Mouse (Mus musculus) liver, adult 2 months (tissue): ENCODE measurements around the gene Borcs7. TPM values are rescaled to one million over a fixed set of nuclear protein-coding genes. Genes with fewer than 3 reads are reported as not detected.
"Not testable (repeated sequence)": the region's sequence is repeated elsewhere in the genome, so short reads cannot be mapped to it uniquely, and the experiment has no call there.

Source experiments
- DNase-seq: peaks from one replicate; pipeline ENCODE4 v3.0.0-alpha.2; 2011; ENCODE audit warnings: low read depth, low spot score; ENCODE audit errors: extremely low read depth
- H3K27ac ChIP-seq: fragments of 200-500 bp; replicated peaks from 2 replicates; pipeline ENCODE4 v1.5.1; 2012; ENCODE audit warnings: low read depth, mild to moderate bottlenecking, control low read depth, inconsistent platforms, low read length; ENCODE audit not compliant: insufficient read depth
- H3K27me3 ChIP-seq: fragments of 200-500 bp; 2 replicates; pipeline ENCODE4 v1.6.1; 2012; ENCODE audit warnings: mild to moderate bottlenecking, moderate library complexity, low read length, inconsistent platforms; ENCODE audit not compliant: control insufficient read depth, insufficient read depth
- H3K36me3 ChIP-seq: fragments of 200-500 bp; 2 replicates; pipeline ENCODE4 v1.6.1; 2012; ENCODE audit warnings: low read length, inconsistent platforms; ENCODE audit not compliant: control insufficient read depth, insufficient read depth
- H3K4me1 ChIP-seq: fragments of 200-500 bp; 2 replicates; pipeline ENCODE4 v1.6.1; 2011; ENCODE audit warnings: low read length; ENCODE audit not compliant: control insufficient read depth, insufficient read depth
- H3K4me3 ChIP-seq: fragments of 200-500 bp; 2 replicates; pipeline ENCODE4 v1.5.1; 2011; ENCODE audit warnings: low read depth, mild to moderate bottlenecking, control low read depth, low read length, moderate library complexity; ENCODE audit not compliant: insufficient read depth
- H3K79me2 ChIP-seq: fragments of 200-500 bp; 2 replicates; pipeline ENCODE4 v1.6.1; 2012; ENCODE audit warnings: inconsistent platforms, mild to moderate bottlenecking, low read length, moderate library complexity; ENCODE audit not compliant: control insufficient read depth, insufficient read depth
- H3K9ac ChIP-seq: fragments of 200-500 bp; 2 replicates; pipeline ENCODE4 v1.6.1; 2012; ENCODE audit warnings: low read depth, mild to moderate bottlenecking, control low read depth, inconsistent platforms, low read length
- CTCF ChIP-seq: fragments of 200-500 bp; IDR thresholded peaks from 2 replicates; pipeline ENCODE4 v1.5.1; 2011; ENCODE audit warnings: low read depth, low read length, control low read depth
- POLR2A ChIP-seq: fragments of 200-500 bp; IDR thresholded peaks from 2 replicates; pipeline ENCODE4 v1.6.1; 2011; ENCODE audit warnings: low read length, control low read depth; ENCODE audit not compliant: insufficient read depth; ENCODE audit errors: extremely low read depth
- WGBS: fragments of 180-500 bp; shearing (Covaris S2); methylation state at CpG from one replicate; pipeline ENCODE4 v1.1.7; 2018; 5-methylcytosine and 5-hydroxymethylcytosine counted together
- polyA plus RNA-seq: library from polyadenylated mRNA; depleted of rRNA; stranded (reverse); fragments of >200 nt; gene quantifications from 2 replicates; pipeline ENCODE4 v1.2.3, GENCODE M21; 2012
- total RNA-seq: library from RNA; depleted of rRNA; stranded (reverse); fragments of >200 nt; gene quantifications from 2 replicates; pipeline ENCODE4 v1.2.3, GENCODE M21; 2014

Gene Borcs7
- total and polyA plus RNA-seq, 2 experiments = 2.9 to 4.8 TPM

DNA sequence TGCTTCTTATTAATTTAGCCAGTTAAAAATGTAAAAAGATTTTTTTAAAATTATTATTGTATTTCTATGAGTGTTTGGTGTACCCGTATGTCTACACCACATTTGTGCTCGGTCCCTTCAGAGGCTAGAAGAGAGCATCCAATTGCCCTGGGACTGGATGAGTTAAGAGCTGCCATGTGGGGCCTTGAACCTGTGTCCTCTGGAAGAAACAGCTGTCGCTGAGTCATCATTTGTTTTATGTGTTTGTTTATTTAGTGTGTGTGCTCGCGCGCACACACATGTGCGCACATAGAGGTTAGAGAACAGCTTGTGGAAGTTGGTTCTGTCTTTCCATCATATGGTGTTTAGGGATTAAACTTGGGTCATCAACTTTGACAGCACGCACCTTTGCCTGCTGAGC lies 36.4 kb downstream of the Borcs7 start:
- no peak overlapping the region for H3K4me3 ChIP-seq
- no peak for TF ChIP-seq POLR2A
- no peak overlapping the region for H3K9ac ChIP-seq
- no peaks in the 10 kb centered on the region for H3K79me2 ChIP-seq
- peak overlapping the region; percentile 40 for H3K27ac ChIP-seq
- DNase-seq = peak; percentile 59
- peaks cover 9% of the 10 kb centered on the region for H3K4me1 ChIP-seq
- 93% methylated on average over 8 of the region's 8 CpGs for WGBS
- H3K36me3 ChIP-seq = peaks cover 23% of the 10 kb centered on the region
- no peaks in the 10 kb centered on the region for H3K27me3 ChIP-seq

DNA sequence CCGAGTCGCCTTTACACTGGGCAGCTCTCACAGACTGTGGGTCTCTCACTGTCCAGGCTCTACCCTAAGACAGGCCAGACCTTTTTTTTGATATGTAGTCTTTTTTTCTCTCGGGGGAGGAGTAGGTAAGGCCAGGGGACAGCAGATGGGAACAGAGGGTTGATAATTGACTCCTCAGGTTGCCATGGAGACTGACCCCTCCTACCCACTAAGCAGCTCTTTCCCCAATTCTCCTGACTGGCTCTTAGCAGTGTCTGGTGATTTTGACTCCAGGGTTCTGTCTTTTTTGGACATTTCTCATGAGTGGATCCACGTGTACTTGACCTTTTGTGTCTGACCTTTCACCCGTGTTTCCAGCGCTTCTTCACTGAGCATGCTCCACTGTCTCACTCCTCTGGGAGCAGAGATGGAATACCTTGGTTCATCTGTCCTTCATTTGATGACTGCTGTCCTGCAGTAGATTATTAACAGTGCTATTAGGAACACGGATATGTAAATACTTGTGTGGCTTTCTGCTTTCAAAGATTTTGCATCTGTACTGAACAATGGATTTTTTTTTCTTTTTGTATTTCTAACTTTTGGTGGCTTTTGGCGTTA lies 37.5 kb downstream of the Borcs7 start:
- no peak for TF ChIP-seq POLR2A
- TF ChIP-seq CTCF = no peak
- H3K27ac ChIP-seq = peak overlapping the region; percentile 87
- peak; percentile 99 for DNase-seq

DNA sequence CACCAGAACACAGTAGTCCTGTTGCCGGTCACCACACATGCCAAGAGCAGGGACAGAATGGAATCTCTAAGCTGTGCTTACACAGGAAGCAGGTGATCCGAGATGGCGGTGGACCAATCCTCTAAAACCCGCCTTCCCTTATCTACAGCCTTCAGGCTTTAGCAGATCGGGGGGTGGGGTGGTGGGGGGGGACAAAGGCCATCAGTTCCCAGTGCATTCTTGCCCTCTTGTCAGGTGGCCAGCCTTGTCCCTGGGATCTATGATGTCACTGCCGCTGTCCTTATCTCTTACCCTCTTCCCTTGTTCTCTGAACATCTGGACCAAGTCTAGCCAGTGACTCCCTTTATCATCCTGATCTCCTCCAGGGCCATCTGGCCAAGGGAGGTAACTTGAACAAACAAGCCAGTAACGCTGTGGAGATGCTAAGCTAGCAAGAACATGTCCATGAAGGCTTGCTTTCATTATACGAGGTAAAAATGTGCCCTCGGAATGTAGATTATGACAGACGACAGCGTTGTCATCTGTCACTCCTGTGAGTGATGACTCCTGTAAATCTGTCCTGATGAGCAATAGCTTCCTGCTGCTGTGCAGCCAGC lies 38.3 kb downstream of the Borcs7 start:
- Histone ChIP-seq H3K4me1 (peaks cover 9% of the 10 kb centered on the region), H3K27ac (peak overlapping the region; percentile 87), H3K36me3 (peaks cover 17% of the 10 kb centered on the region), H3K79me2 (no peaks in the 10 kb centered on the region), H3K9ac (peak overlapping the region; percentile 49; the same call in 1 of the 2 replicates), H3K4me3 (no peak overlapping the region), H3K27me3 (no peaks in the 10 kb centered on the region)
- 28% methylated on average over 11 of the region's 11 CpGs for WGBS
- DNase-seq = peak; percentile 97
- TF ChIP-seq POLR2A = no peak
- TF ChIP-seq CTCF = no peak

More for the DNA sequence above, 37.5 kb downstream of the Borcs7 start:
- no peaks in the 10 kb centered on the region for H3K79me2 ChIP-seq
- no peaks in the 10 kb centered on the region for H3K27me3 ChIP-seq
- H3K36me3 ChIP-seq = peaks cover 21% of the 10 kb centered on the region
- 38% methylated on average over 8 of the region's 8 CpGs for WGBS
- no peak overlapping the region for H3K4me3 ChIP-seq
- peak overlapping the region; percentile 49; the same call in 1 of the 2 replicates for H3K9ac ChIP-seq
- H3K4me1 ChIP-seq = peaks cover 9% of the 10 kb centered on the region

DNA sequence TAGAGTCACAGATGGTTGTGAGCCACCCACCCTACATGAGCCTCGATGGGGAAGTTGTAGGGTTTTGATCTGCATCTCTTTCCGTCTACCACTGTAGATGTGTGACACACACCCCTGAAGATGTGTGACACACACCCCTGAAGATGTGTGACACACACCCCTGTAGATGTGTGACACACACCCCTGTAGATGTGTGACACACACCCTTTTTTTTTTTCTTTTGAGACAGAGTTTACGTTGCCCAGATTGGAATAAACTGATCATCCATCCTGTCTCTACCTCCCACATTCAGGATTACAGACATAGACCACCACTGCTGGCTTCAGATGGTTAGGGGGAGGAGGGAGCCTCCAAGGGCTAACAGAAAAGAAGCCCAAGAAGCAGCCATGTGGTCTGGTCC lies 39.2 kb downstream of the Borcs7 start:
- Histone ChIP-seq H3K79me2 (no peaks in the 10 kb centered on the region), H3K27me3 (no peaks in the 10 kb centered on the region), H3K27ac (no peak overlapping the region), H3K9ac (no peak overlapping the region), H3K4me1 (peaks cover 9% of the 10 kb centered on the region), H3K4me3 (no peak overlapping the region), H3K36me3 (peaks cover 13% of the 10 kb centered on the region)
- 91% methylated on average over 3 of the region's 3 CpGs for WGBS
- TF ChIP-seq CTCF (no peak), POLR2A (no peak)
- no peak for DNase-seq

DNA sequence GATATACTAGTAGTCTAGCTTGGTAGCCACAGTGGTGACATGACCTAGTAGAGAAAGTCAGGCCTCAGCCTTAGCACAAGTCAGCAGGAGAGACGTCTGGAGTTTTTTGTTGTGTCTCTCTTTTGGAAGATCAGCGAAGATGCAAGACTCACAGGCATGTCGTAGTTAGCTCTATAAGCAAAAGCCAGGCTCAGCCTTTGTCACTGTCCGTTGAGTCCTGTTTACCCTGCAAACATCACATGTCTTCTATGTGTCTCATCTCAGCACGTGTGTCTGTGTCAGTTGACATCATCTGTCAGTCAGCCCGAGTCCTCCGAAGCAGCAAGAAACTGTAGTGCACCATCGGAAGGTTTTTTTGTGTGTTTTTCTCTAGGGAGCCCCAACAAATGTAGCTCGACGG lies 41.6 kb downstream of the Borcs7 start:
- Histone ChIP-seq H3K36me3 (0 out of 2 replicates have a peak, but pooled peaks cover 2% of the 10 kb centered on the region), H3K27me3 (no peaks in the 10 kb centered on the region), H3K27ac (no peak overlapping the region), H3K9ac (no peak overlapping the region), H3K4me1 (peaks cover 9% of the 10 kb centered on the region), H3K4me3 (no peak overlapping the region), H3K79me2 (no peaks in the 10 kb centered on the region)
- TF ChIP-seq CTCF (no peak), POLR2A (no peak)
- 66% methylated on average over 10 of the region's 10 CpGs for WGBS
- DNase-seq = no peak

DNA sequence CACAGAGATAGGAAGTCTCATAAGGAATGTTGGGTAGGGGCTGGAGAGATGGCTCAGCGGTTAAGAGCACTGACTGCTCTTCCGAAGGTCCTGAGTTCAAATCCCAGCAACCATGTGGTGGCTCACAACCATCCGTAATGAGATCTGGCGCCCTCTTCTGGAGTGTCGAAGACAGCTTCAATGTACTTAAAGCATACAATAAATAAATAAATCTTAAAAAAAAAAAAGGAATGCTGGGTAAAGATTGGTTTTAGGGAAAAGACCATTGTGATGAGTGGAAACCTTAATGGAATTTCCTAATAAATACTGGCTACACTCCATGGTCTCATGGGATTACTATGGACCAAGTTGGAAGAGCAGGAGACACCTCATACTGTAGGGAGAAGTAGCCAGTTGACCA lies 43.0 kb downstream of the Borcs7 start:
- over 99% methylated on average over 5 of the region's 5 CpGs for WGBS
- H3K4me3 ChIP-seq, H3K9ac ChIP-seq, H3K27me3 ChIP-seq, H3K4me1 ChIP-seq, H3K36me3 ChIP-seq, DNase-seq, H3K79me2 ChIP-seq, H3K27ac ChIP-seq: not testable (repeated sequence)
- 0 out of 2 replicates have a peak, but pooled peaks have one; percentile 2 for TF ChIP-seq CTCF
